Mouse (Mus musculus) left cerebral cortex, adult 9 months (tissue): ENCODE data around the gene Mrvi1.
"Not testable (repeated sequence)": the region's sequence is repeated elsewhere in the genome, so short reads cannot be mapped to it uniquely, and the experiment has no call there.

Source experiments
- DNase-seq, 2 experiments: peaks; one replicate each; pipeline ENCODE4 v3.0.0; 2022; ENCODE audit warnings: low spot score in 2 of 2

The Mrvi1 gene

DNA sequence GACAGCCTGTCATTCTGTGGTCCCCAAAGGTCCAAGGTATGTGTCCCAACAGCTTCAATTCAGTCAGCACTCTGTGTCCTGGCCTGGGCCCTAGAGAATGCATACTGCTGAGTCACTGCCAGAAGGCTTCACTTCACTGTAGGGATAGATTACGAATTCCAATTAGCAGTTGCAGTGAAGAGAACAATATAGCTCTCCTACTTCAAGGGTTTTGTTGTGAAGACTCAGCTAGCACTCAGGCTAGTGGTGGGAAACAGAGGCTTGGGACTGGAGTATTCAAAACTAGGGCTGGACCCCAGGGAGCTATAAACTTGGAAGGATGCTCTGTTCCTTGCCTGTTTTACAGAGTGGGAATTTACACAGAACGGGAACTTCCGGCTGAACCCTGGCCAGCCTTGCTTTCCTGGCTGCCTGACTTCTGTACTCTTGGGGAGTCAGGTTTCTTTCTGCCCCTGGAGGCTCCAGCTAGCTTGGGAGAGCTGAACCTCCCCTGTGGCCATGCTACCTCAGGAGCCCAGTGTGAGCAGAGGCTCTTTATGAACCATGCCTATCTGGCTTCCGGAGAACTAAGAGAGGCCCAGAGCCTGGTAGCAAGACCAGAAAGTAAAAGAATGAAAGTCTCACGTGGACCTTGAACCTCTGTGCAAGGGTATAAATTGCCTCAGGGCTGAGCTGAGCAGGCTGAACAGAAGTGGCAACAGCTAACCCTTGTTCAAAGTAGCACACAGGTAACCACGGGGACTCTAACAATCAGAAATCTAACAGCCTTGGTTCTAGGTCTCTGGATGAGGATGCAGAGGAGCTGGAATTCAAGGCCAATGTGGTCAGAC lies 40.3 kb downstream of the Mrvi1 start:
- no peak for DNase-seq

GRCm38 (mm10) chr7:110941116-110941521 lies 41.1 kb downstream of the Mrvi1 start:
- no peak for DNase-seq

GRCm38 (mm10) chr7:110935815-110936762 lies 46.2 kb downstream of the Mrvi1 start:
- DNase-seq: no peak

- DNase-seq: no peak
Measured at GRCm38 (mm10) chr7:110933999-110934398, 48.3 kb downstream of the Mrvi1 start.

DNA sequence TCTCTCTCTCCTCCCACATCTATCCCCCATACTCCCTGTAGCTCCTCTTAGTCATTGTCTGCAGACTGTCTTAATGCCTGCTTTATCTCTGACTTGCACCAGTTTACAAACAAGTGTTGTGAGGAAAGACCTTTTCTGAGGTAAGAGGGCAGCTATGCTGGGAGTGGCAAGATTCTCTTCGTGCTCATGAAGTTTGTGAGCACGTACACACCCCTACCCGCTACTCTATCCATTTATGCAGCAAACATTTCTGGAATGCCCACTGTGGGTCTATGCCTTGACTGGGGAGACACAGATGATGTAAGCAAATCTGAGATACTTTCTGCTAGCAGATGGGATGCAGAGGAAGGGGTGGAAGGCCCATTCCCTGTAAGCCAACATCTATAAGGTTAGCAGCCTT lies 48.9 kb downstream of the Mrvi1 start:
- DNase-seq: no peak

DNA sequence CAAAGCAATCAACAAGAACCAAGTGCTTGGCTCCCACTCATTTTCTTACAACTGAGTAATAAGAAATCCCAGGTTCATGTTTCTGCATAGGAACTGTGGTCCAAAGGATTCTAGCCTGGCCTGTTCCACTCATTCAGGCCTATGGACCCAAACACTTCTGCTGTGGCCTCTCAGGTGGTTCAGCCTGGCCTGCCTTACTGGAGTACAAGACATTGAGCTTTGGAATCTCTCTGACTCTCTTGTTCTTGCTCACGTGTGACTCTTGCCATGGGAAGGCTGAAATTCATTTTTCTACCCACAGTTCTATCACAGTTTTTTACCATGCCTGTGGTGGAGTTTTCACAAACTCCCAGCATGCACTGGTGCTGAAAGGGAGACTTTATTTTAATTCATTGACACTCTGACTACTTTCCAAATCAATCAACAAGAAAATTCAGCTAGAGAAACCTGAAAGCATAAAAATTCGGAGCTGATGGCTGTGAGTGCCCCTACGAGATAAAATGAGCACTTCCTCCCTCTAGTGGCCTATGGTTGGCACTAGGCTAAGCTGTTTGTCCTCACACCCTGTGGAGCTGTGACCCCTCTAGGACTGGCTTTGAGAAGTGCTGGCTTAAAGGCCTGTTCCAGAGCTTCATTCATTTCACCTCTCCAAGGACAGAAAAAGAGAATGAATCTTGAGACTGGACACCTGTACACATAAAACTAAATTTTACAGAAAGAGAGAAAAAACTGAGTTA lies 52.0 kb downstream of the Mrvi1 start:
- peak in 1 of 2 experiments; percentile 47 for DNase-seq

- DNase-seq: no peak
Measured at GRCm38 (mm10) chr7:110926562-110926961, 55.7 kb downstream of the Mrvi1 start.

DNA sequence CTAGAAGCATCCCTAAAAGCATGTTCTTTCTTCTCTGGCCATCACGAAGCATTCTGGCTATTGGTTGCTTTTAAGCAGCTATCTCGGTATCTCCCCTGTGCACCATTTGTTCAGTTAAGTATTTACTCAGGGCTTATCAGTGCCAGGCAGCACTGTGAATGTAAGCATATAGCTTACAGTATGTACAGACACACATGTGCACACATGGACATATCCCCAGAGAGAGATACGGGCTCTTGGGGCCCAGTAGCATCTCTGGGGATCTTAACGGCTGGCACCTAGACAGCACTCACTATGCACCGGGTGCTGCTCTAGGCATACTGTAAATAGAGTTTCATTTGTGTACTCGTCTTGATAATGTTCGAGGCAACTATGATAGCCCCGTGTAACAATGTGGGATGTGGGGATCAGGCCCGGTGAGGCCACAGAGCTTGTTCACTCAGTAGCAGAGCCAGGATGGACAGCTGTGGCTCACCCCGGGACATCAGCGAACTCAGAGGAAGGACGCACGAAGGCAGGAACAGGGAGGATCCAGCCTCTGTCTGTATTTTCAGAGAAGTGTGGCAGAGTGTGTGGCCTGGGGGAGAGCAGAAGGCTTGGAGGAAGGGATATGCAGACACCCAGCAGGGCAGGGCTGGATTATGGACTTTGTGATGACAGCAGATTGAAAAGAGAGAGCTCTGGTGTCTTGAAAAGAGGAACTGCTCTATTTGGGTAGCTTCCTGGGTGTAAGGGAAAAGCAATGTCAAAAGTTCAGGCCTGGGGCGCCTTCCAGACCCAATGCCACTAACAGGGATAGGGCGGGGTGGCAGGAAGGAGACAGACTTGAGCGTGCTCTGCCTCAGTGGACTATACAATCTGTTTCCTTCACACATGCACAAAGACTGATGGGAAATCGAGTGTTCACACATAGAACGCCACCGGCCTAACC lies 61.7 kb downstream of the Mrvi1 start:
- DNase-seq: no peak

- DNase-seq: no peak
Measured at GRCm38 (mm10) chr7:110919721-110920120, 62.5 kb downstream of the Mrvi1 start.

DNA sequence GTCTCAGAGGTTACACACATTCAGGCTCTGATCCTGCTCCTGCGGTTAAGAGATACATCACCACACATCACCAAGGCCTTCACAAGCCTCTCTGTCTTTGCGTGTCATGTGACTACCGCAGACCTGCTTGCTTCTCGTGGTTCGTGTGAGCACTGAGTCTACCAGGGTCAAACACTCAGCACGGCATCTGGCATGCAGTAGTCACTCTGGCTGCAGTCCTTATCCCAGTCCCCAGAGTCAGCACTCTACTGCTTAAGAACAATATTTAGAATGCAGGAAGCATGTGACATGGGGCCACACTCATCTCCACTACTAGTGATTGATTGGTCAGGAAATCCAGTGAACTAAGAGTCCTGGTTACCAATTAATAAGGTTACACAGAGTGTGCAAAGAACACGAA lies 66.3 kb downstream of the Mrvi1 start:
- no peak for DNase-seq

DNA sequence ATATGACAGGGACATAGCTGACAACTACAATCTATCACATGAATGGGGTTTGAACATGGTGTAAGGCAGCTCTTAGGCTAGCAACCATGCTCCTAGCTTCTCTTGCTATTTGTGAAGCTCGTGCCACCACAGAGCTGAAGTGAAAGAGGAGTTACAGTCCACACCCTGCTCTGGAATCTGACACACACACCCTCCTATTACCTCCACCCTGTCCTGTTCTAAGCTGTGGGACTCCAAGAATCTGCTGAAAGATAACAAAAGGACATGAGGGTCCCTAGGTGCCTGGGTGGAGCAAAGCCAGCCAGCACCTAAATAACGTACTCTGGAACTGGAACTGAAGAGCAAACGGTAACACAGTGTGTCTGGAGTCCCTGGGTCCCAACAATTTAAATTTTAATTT lies 67.7 kb downstream of the Mrvi1 start:
- DNase-seq: no peak

DNA sequence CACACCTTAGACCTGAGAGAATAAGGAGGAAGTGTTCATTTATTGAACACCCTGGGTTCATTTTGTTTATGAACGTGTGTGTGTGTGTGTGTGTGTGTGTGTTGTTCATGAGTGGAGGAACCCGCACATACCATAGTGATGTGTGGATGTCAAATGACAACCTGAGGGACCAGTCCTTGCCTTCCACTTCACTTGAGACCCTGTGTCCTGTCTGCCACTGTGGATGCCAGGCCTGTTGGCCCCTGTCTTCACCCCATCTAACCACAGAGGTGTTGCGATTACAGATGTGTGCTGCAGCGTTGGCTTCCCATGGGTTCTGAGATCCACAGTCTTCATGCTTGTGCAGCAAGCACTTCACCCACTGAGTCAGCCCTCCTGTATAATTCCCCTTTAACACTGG lies 68.5 kb downstream of the Mrvi1 start:
- DNase-seq: no peak

DNA sequence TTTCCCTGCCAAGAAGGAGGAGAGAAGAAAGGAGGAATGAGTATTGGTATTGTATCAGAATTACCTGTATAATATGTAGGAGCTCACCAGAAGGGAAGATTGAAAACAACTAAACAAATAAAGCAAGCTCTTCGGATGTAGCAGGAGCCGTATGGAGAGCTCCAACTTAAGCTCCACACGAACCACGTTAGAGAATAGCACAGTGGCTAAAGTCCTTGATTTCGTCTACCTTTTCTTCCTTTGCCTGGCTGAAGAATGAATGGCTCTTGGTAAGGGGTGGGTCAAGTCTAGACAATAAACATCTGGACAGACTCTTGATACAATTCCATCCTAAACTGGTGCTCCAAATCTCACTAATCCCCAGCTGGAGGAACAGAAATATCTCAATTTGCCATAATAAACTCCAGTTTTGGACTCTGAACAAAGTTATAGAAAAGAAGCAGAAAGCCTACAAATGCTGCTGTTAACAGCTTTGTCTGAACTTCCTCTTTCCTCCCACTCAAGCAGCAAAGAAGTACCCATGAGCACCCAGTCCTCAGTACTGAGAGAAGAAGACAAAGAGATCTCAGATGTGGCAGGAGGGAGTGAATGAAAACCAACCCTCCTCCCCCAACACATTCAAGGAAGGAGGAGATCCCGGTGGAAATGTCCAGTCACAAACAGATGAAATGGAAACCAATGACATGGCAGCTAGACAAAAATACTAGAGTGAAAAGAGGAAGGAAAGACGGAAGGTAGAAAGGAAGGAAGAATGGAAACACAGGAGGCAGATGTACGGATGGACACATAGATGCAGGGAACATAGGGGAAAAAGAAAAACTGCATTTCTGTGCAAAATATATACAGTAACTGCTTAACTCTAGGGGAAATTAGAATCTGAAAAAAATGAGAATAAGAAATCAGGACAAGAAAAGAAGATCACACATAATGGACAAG lies 73.8 kb downstream of the Mrvi1 start:
- DNase-seq: no peak

- DNase-seq: no peak
Measured at GRCm38 (mm10) chr7:110906566-110906965, 75.7 kb downstream of the Mrvi1 start.

DNA sequence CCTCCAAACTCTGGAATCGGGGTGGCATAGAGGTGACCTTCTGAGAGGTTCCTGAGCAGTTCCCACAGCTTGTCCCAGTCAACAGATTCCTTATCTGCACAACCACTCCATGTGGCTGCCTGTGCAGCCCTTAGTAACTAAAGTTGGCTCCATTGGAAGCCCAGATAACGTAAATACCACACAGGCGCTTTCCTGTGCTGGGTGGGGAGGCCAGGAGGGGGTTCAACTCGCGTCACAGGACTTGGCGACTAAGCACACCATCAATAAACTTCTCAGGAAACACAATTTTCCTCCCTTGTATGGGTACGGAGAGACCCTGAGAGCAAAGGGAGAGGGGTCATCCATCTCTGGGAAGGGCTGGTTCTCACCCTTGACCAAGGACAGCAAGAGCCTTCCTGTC lies 79.0 kb downstream of the Mrvi1 start:
- DNase-seq: no peak

DNA sequence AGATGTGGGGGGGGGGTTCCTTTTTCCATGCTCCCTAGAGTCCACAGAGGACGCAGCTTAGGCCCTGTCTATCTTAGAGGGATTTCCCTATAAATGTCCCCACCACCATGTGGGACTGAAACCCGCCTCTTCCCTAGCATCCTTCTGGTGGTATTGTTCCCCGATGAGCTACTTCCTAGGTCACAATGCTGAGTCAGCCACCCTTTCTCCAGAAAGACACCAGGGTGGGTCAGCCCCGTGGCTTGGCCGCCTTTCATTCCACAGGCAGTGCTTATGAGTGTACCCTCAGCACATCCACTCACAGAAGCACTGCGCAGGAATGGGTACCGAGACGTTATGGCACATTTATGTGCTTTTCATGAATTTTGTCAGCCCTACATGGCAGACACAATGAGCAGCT lies 85.1 kb downstream of the Mrvi1 start:
- DNase-seq: no peak

DNA sequence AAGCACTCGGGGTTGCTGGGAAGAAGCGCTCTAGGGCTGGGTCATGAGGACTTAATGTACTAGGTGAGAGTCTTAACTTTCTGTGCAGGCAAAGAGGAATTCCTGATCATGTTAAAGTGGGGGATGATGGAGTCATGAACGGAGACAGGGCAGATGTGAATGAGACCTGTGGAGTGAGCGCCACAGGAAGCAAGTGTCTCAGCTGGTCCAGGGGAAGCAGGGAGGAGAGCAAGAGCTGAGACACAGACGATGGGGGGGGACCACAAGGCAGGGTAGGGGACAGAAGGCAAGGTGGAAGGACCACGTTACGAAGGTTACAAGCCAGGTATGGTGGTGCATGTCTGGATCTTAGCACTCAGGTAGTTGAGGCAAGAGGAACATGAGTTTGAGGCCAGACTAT lies 85.8 kb downstream of the Mrvi1 start:
- DNase-seq: no peak

DNA sequence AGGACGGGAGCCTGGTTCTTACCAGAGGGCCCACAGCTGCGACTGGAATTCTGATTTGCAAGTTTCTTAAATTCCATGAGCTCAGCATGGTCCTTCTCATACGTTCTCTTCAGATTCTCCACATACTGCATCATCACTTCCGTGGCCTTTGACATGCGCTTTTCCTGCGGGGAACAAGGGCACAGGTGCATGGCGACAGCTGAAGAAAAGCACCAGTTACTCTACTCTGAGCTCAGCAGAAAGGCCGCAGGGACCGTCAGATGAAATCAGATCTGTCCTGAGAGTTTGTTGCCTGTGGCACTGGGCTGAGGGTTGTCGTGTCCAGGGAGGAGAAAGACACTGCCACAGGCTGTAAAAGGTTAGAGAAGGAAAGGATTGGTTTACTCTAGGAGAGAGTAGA lies 86.5 kb downstream of the Mrvi1 start:
- DNase-seq: not testable (repeated sequence)

DNA sequence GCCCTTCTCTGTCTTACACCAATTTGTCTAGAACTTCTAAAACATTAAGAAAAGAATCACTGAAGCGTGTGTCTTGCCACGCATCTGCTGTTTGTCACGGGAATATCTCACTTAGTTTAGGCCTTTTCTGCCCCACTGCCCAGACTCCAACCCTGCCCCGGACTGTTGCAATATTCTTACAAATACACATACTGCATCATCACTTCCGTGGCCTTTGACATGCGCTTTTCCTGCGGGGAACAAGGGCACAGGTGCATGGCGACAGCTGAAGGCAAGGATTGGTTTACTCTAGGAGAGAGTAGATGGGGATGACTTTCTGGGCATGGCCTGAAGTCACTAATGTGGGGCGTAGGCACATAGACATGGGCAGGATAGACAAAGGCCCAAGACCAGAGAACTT lies 87.6 kb downstream of the Mrvi1 start:
- DNase-seq: no peak
